Mouse (Mus musculus): ENCODE data around the gene Ccdc71. TPM values are rescaled to one million over a fixed set of nuclear protein-coding genes. Genes with fewer than 3 reads are reported as not detected.

The Ccdc71 gene
- total and polyA plus RNA-seq, 2 experiments from 2014 or later = 24.0 to 25.1 TPM

GRCm38 (mm10) chr9:108459939-108460318, 398 bp upstream of the Ccdc71 start:
- peak overlapping the region; percentile 67 for H3K4me3 ChIP-seq (ENCODE audit: low read depth, low read length)
- TF ChIP-seq EP300 (IDR thresholded peaks at IDR 0.05; ENCODE audit: low read depth) = no peak
- TF ChIP-seq CTCF (IDR thresholded peaks at IDR 0.05; ENCODE audit: low read depth) = no peak
- no peaks in the 10 kb centered on the region for H3K9me3 ChIP-seq (replicated peaks; ENCODE audit: control insufficient read depth, low read length)
- 62% methylated on average over 1 of the region's 1 CpGs for WGBS
- no peak for ATAC-seq (ENCODE audit: insufficient read depth, low read depth)
- peaks cover 20% of the 10 kb centered on the region for H3K36me3 ChIP-seq (replicated peaks; ENCODE audit: control insufficient read depth, insufficient read depth, low read length)
- H3K4me1 ChIP-seq (ENCODE audit: control insufficient read depth, insufficient read depth) = peaks cover 14% of the 10 kb centered on the region
- H3K9ac ChIP-seq (replicated peaks; ENCODE audit: low read depth, low read length) = no peak overlapping the region
- no peaks in the 10 kb centered on the region for H3K27me3 ChIP-seq (ENCODE audit: control insufficient read depth, insufficient read depth, low read length)
- peak overlapping the region; percentile 92 for H3K4me2 ChIP-seq (ENCODE audit: low read depth, low read length)
- H3K27ac ChIP-seq (ENCODE audit: low read depth) = peak overlapping the region; percentile 84
- no peak for DNase-seq (ENCODE audit: low spot score)

GRCm38 (mm10) chr9:108461181-108461631, 879 bp downstream of the Ccdc71 start, which contains the start of gene Klhdc8b:
TSS of gene Klhdc8b (minus strand) at chr9:108461581.
- H3K36me3 ChIP-seq (replicated peaks; ENCODE audit: control insufficient read depth, insufficient read depth, low read length) = peaks cover 31% of the 10 kb centered on the region
- peak within 1 kb of the TSS; percentile 92 for H3K4me2 ChIP-seq (ENCODE audit: low read depth, low read length)
- DNase-seq (ENCODE audit: low spot score) (no peak), ATAC-seq (ENCODE audit: insufficient read depth, low read depth) (no peak)
- no peaks in the 10 kb centered on the region for H3K27me3 ChIP-seq (ENCODE audit: control insufficient read depth, insufficient read depth, low read length)
- H3K27ac ChIP-seq (ENCODE audit: low read depth) = peak within 1 kb of the TSS; percentile 84
- H3K4me1 ChIP-seq (ENCODE audit: control insufficient read depth, insufficient read depth) = peaks cover 14% of the 10 kb centered on the region
- peak within 1 kb of the TSS; percentile 79 for H3K9ac ChIP-seq (replicated peaks; ENCODE audit: low read depth, low read length)
- H3K4me3 ChIP-seq (ENCODE audit: low read depth, low read length) = peak within 1 kb of the TSS; percentile 67
- TF ChIP-seq EP300 (IDR thresholded peaks at IDR 0.05; ENCODE audit: low read depth) = no peak
- TF ChIP-seq CTCF (IDR thresholded peaks at IDR 0.05; ENCODE audit: low read depth) = no peak
- 25% methylated on average over 11 of the region's 11 CpGs for WGBS
- H3K9me3 ChIP-seq (replicated peaks; ENCODE audit: control insufficient read depth, low read length) = no peaks in the 10 kb centered on the region

- WGBS = 78% methylated on average over 5 of the region's 5 CpGs
Measured at GRCm38 (mm10) chr9:108461675-108462074, 1.3 kb downstream of the Ccdc71 start.

GRCm38 (mm10) chr9:108462192-108462591, 1.9 kb downstream of the Ccdc71 start:
- Histone ChIP-seq H3K27me3 (ENCODE audit: control insufficient read depth, insufficient read depth, low read length) (no peaks in the 10 kb centered on the region), H3K36me3 (replicated peaks; ENCODE audit: control insufficient read depth, insufficient read depth, low read length) (peaks cover 33% of the 10 kb centered on the region), H3K9me3 (replicated peaks; ENCODE audit: control insufficient read depth, low read length) (no peaks in the 10 kb centered on the region), H3K9ac (replicated peaks; ENCODE audit: low read depth, low read length) (no peak overlapping the region), H3K4me2 (ENCODE audit: low read depth, low read length) (peak overlapping the region; percentile 92), H3K4me3 (ENCODE audit: low read depth, low read length) (0 out of 2 replicates have a peak overlapping the region, but pooled peaks have one; percentile 67), H3K4me1 (ENCODE audit: control insufficient read depth, insufficient read depth) (peaks cover 14% of the 10 kb centered on the region), H3K27ac (ENCODE audit: low read depth) (peak overlapping the region; percentile 84)
- DNase-seq (ENCODE audit: low spot score) = peak; percentile 43
- WGBS = 58% methylated on average over 10 of the region's 10 CpGs
- ATAC-seq (ENCODE audit: insufficient read depth, low read depth) = 0 out of 2 replicates have a peak, but pooled peaks have one; percentile 28
- TF ChIP-seq EP300 (IDR thresholded peaks at IDR 0.05; ENCODE audit: low read depth) (no peak), CTCF (IDR thresholded peaks at IDR 0.05; ENCODE audit: low read depth) (no peak)

More at GRCm38 (mm10) chr9:108461675-108462074, 1.3 kb downstream of the Ccdc71 start:
- H3K9ac ChIP-seq (replicated peaks; ENCODE audit: low read depth, low read length) = no peak overlapping the region
- ATAC-seq (ENCODE audit: insufficient read depth, low read depth) = no peak
- peaks cover 33% of the 10 kb centered on the region for H3K36me3 ChIP-seq (replicated peaks; ENCODE audit: control insufficient read depth, insufficient read depth, low read length)
- no peaks in the 10 kb centered on the region for H3K27me3 ChIP-seq (ENCODE audit: control insufficient read depth, insufficient read depth, low read length)
- H3K4me1 ChIP-seq (ENCODE audit: control insufficient read depth, insufficient read depth) = peaks cover 14% of the 10 kb centered on the region
- DNase-seq (ENCODE audit: low spot score) = no peak
- H3K27ac ChIP-seq (ENCODE audit: low read depth) = peak overlapping the region; percentile 84
- TF ChIP-seq EP300 (IDR thresholded peaks at IDR 0.05; ENCODE audit: low read depth) (no peak), CTCF (IDR thresholded peaks at IDR 0.05; ENCODE audit: low read depth) (no peak)
- peak overlapping the region; percentile 67; the same call in 1 of the 2 replicates for H3K4me3 ChIP-seq (ENCODE audit: low read depth, low read length)
- H3K4me2 ChIP-seq (ENCODE audit: low read depth, low read length) = peak overlapping the region; percentile 92
- no peaks in the 10 kb centered on the region for H3K9me3 ChIP-seq (replicated peaks; ENCODE audit: control insufficient read depth, low read length)

- no peak for TF ChIP-seq CTCF (IDR thresholded peaks at IDR 0.05; ENCODE audit: low read depth)
- no peak for TF ChIP-seq EP300 (IDR thresholded peaks at IDR 0.05; ENCODE audit: low read depth)
- DNase-seq (ENCODE audit: low spot score) (no peak), ATAC-seq (ENCODE audit: insufficient read depth, low read depth) (no peak)
- Histone ChIP-seq H3K36me3 (replicated peaks; ENCODE audit: control insufficient read depth, insufficient read depth, low read length) (peaks cover 33% of the 10 kb centered on the region), H3K4me2 (ENCODE audit: low read depth, low read length) (no peak overlapping the region), H3K27me3 (ENCODE audit: control insufficient read depth, insufficient read depth, low read length) (no peaks in the 10 kb centered on the region), H3K4me3 (ENCODE audit: low read depth, low read length) (no peak overlapping the region), H3K4me1 (ENCODE audit: control insufficient read depth, insufficient read depth) (peaks cover 14% of the 10 kb centered on the region), H3K27ac (ENCODE audit: low read depth) (no peak overlapping the region), H3K9ac (replicated peaks; ENCODE audit: low read depth, low read length) (no peak overlapping the region), H3K9me3 (replicated peaks; ENCODE audit: control insufficient read depth, low read length) (no peaks in the 10 kb centered on the region)
- WGBS = 92% methylated on average over 9 of the region's 9 CpGs
Measured at GRCm38 (mm10) chr9:108463713-108464112, 3.4 kb downstream of the Ccdc71 start.

GRCm38 (mm10) chr9:108466219-108466618, 5.9 kb downstream of the Ccdc71 start:
- H3K4me1 ChIP-seq (ENCODE audit: control insufficient read depth, insufficient read depth) = peaks cover 10% of the 10 kb centered on the region
- H3K9ac ChIP-seq (replicated peaks; ENCODE audit: low read depth, low read length) = no peak overlapping the region
- H3K27me3 ChIP-seq (ENCODE audit: control insufficient read depth, insufficient read depth, low read length) = no peaks in the 10 kb centered on the region
- H3K9me3 ChIP-seq (replicated peaks; ENCODE audit: control insufficient read depth, low read length) = no peaks in the 10 kb centered on the region
- WGBS = 91% methylated on average over 2 of the region's 2 CpGs
- ATAC-seq (ENCODE audit: insufficient read depth, low read depth) (no peak), DNase-seq (ENCODE audit: low spot score) (no peak)
- no peak overlapping the region for H3K27ac ChIP-seq (ENCODE audit: low read depth)
- no peak overlapping the region for H3K4me2 ChIP-seq (ENCODE audit: low read depth, low read length)
- H3K4me3 ChIP-seq (ENCODE audit: low read depth, low read length) = no peak overlapping the region
- no peak for TF ChIP-seq CTCF (IDR thresholded peaks at IDR 0.05; ENCODE audit: low read depth)
- no peak for TF ChIP-seq EP300 (IDR thresholded peaks at IDR 0.05; ENCODE audit: low read depth)
- H3K36me3 ChIP-seq (replicated peaks; ENCODE audit: control insufficient read depth, insufficient read depth, low read length) = peaks cover 33% of the 10 kb centered on the region

Measured in heart, postnatal 0 days (tissue).